In the genomic region with DNA sequence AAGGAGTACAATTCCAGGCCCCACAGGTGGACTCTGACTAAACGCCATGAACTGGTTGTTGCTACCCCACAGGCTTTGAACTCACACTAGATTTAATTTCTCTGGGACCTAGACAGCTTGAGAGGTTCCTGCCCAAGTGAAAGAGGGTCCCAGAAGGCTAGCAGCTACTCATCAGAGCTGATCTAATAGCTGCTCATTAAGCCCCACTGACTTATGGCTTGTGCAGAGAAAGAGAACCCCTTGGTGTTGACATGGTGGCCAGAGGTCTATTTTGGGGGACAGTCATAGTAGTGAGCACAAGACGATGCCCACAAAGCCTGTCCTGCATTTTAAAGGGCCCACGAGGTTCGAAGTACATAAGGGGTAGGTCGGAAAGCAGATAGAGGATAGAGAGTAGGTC, we compare ENCODE assay signal across 8 mouse cellular contexts. TPM values are rescaled to one million over a fixed set of nuclear protein-coding genes. Genes with fewer than 3 reads are reported as not detected.
DNase-seq lines count a peak whose midpoint lies in the region; ATAC-seq and TF ChIP-seq lines count a peak whose summit lies in the region.

No protein-coding gene starts in this region.

- H3K4me2 ChIP-seq in liver, embryonic 11.5 days = peak overlapping the region; percentile 91
- H3K4me2 ChIP-seq in stomach, postnatal 0 days (replicated peaks; ENCODE audit: low read depth) = peak overlapping the region; percentile 90

- no peak for TF ChIP-seq POLR2A in testis, adult 2 months (IDR thresholded peaks at IDR 0.05; ENCODE audit: control insufficient read depth, low read depth, low read length)

- ATAC-seq in erythroblast, adult 5-6 weeks (replicated peaks; ENCODE audit: low FRiP score, poor library complexity, severe bottlenecking) = no peak
- no peak for ATAC-seq in liver, embryonic 11.5 days (replicated peaks; ENCODE audit: low FRiP score)
- ATAC-seq in stomach, postnatal 0 days (ENCODE audit: low FRiP score, low TSS enrichment) = no peak

- no peak for DNase-seq in testis, postnatal 10 days (ENCODE audit: low spot score)
- no peak for DNase-seq in liver, embryonic 11.5 days (ENCODE audit: low spot score)
- DNase-seq in stomach, postnatal 0 days (ENCODE audit: low spot score) = no peak
- no peak for DNase-seq in thymus, postnatal 14 days
- no peak for DNase-seq in gastrocnemius, postnatal 10 days

- H3K27ac ChIP-seq in testis, adult 2 months (ENCODE audit: control insufficient read depth, insufficient read depth, low read depth, low read length) = no peak overlapping the region; the same call in 1 of the 2 replicates
- no peak overlapping the region for H3K27ac ChIP-seq in liver, embryonic 11.5 days (ENCODE audit: low read depth, low read length)
- H3K27ac ChIP-seq in stomach, postnatal 0 days (replicated peaks) = no peak overlapping the region

- peaks cover 43% of the 10 kb centered on the region for H3K36me3 ChIP-seq in erythroblast, embryonic 14.5 days (ENCODE audit: control insufficient read depth)
- H3K36me3 ChIP-seq in testis, adult 2 months (ENCODE audit: control insufficient read depth, insufficient read depth, low read length) = no peaks in the 10 kb centered on the region; the same call in 1 of the 2 replicates
- H3K36me3 ChIP-seq in liver, embryonic 11.5 days (ENCODE audit: control insufficient read depth, insufficient read depth, low read length) = peaks cover 23% of the 10 kb centered on the region
- peaks cover 19% of the 10 kb centered on the region for H3K36me3 ChIP-seq in stomach, postnatal 0 days (ENCODE audit: control insufficient read depth, insufficient read depth, low read length)

- WGBS in liver, embryonic 11.5 days = 5% methylated on average over 5 of the region's 5 CpGs
- WGBS in stomach, postnatal 0 days = 10% methylated on average over 5 of the region's 5 CpGs

- TF ChIP-seq EP300 in stomach, postnatal 0 days (optimal IDR thresholded peaks at IDR 0.05) = no peak

- H3K9me3 ChIP-seq in erythroblast, embryonic 14.5 days (ENCODE audit: control insufficient read depth, low read length) = no peaks in the 10 kb centered on the region
- no peaks in the 10 kb centered on the region for H3K9me3 ChIP-seq in liver, embryonic 11.5 days (ENCODE audit: control insufficient read depth, low read length)
- H3K9me3 ChIP-seq in stomach, postnatal 0 days (ENCODE audit: control insufficient read depth, low read length) = no peaks in the 10 kb centered on the region

- TF ChIP-seq CTCF in testis, adult 2 months (IDR thresholded peaks at IDR 0.05; ENCODE audit: control insufficient read depth, insufficient read depth, insufficient replicate concordance, low read depth, low read length) = no peak
- TF ChIP-seq CTCF in stomach, postnatal 0 days (IDR thresholded peaks at IDR 0.05; ENCODE audit: low read depth) = no peak

- peaks cover 77% of the 10 kb centered on the region for H3K4me1 ChIP-seq in erythroblast, embryonic 14.5 days (ENCODE audit: control insufficient read depth)
- H3K4me1 ChIP-seq in testis, adult 2 months (ENCODE audit: control insufficient read depth, insufficient read depth, low read length) = peaks cover 25% of the 10 kb centered on the region
- H3K4me1 ChIP-seq in liver, embryonic 11.5 days (replicated peaks; ENCODE audit: control insufficient read depth, insufficient read depth, low read length) = peaks cover 45% of the 10 kb centered on the region
- H3K4me1 ChIP-seq in stomach, postnatal 0 days (replicated peaks; ENCODE audit: control insufficient read depth, insufficient read depth) = peaks cover 20% of the 10 kb centered on the region

- no peaks in the 10 kb centered on the region; the same call in 1 of the 2 replicates for H3K27me3 ChIP-seq in erythroblast, embryonic 14.5 days (ENCODE audit: control insufficient read depth)
- H3K27me3 ChIP-seq in testis, adult 2 months (ENCODE audit: control insufficient read depth, insufficient read depth, low read length) = no peaks in the 10 kb centered on the region
- H3K27me3 ChIP-seq in liver, embryonic 11.5 days (replicated peaks; ENCODE audit: control insufficient read depth, insufficient read depth, low read length) = no peaks in the 10 kb centered on the region
- no peaks in the 10 kb centered on the region for H3K27me3 ChIP-seq in stomach, postnatal 0 days (ENCODE audit: control insufficient read depth, insufficient read depth, low read length)

- H3K9ac ChIP-seq in liver, embryonic 11.5 days (ENCODE audit: low read depth, low read length) = peak overlapping the region; percentile 85
- H3K9ac ChIP-seq in stomach, postnatal 0 days (ENCODE audit: low read length) = peak overlapping the region; percentile 88

- peak overlapping the region; percentile 95 for H3K4me3 ChIP-seq in erythroblast, embryonic 14.5 days (replicated peaks)
- peak overlapping the region; percentile 92 for H3K4me3 ChIP-seq in testis, adult 2 months (ENCODE audit: control insufficient read depth, low read depth, low read length)
- H3K4me3 ChIP-seq in liver, embryonic 11.5 days (ENCODE audit: low read depth, low read length) = peak overlapping the region; percentile 88
- H3K4me3 ChIP-seq in stomach, postnatal 0 days (ENCODE audit: low read depth, low read length) = peak overlapping the region; percentile 80

RNA-seq across cellular contexts. Expression of a gene that starts 0.8 kb away (rescaled TPM):
- polyA plus RNA-seq in erythroblast, embryonic 14.5 days (2012) = 15.4 and 17.1 TPM in 2 replicates
- total RNA-seq in erythroblast, adult 5-6 weeks (2015; ENCODE audit: low replicate concordance) = 7.3 and 10.0 TPM in 2 replicates
- total RNA-seq in erythroblast, adult 5-6 weeks (2017; ENCODE audit: low replicate concordance) = 5.4 and 9.5 TPM in 2 replicates
- polyA plus RNA-seq in testis, adult 2 months (2012; rRNA removed) = 20.8 and 21.1 TPM in 2 replicates
- 95.3 and 104 TPM in 2 replicates for polyA plus RNA-seq in liver, embryonic 11.5 days (2014; fragmentation: Nextera tagmentation; extraction: Ambion mirVana)
- 53.4 and 60.2 TPM in 2 replicates for polyA plus RNA-seq in stomach, postnatal 0 days (2015; fragmentation: Nextera tagmentation; extraction: Ambion mirVana)
- total RNA-seq in gastrocnemius, postnatal 10 days (2021) = 10 to 100 TPM; 43.4 to 49.0 TPM

RNA-seq across cellular contexts. Expression of a gene that starts 0.9 kb away (rescaled TPM):
- polyA plus RNA-seq in erythroblast, embryonic 14.5 days (2012) = 0.31 and 0.46 TPM in 2 replicates
- 0.58 and 1.7 TPM in 2 replicates for total RNA-seq in erythroblast, adult 5-6 weeks (2015; ENCODE audit: low replicate concordance)
- total RNA-seq in erythroblast, adult 5-6 weeks (2017; ENCODE audit: low replicate concordance) = 2.2 and 7.7 TPM in 2 replicates
- 14.6 and 15.5 TPM in 2 replicates for polyA plus RNA-seq in testis, adult 2 months (2012; rRNA removed)
- 77.9 and 78.2 TPM in 2 replicates for polyA plus RNA-seq in liver, embryonic 11.5 days (2014; fragmentation: Nextera tagmentation; extraction: Ambion mirVana)
- polyA plus RNA-seq in stomach, postnatal 0 days (2015; fragmentation: Nextera tagmentation; extraction: Ambion mirVana) = 56.9 and 58.7 TPM in 2 replicates
- total RNA-seq in gastrocnemius, postnatal 10 days (2021) = 10 to 100 TPM; 18.6 to 21.0 TPM

RNA-seq across cellular contexts. Expression of a gene that starts 7.0 kb away (rescaled TPM):
- polyA plus RNA-seq in erythroblast, embryonic 14.5 days (2012) = 1.0 and 1.1 TPM in 2 replicates
- total RNA-seq in erythroblast, adult 5-6 weeks (2015; ENCODE audit: low replicate concordance) = 5.2 TPM in 1 of 2 replicates, not detected in the other
- 9.5 and 11.0 TPM in 2 replicates for total RNA-seq in erythroblast, adult 5-6 weeks (2017; ENCODE audit: low replicate concordance)
- 102 and 104 TPM in 2 replicates for polyA plus RNA-seq in testis, adult 2 months (2012; rRNA removed)
- polyA plus RNA-seq in liver, embryonic 11.5 days (2014; fragmentation: Nextera tagmentation; extraction: Ambion mirVana) = 20.6 and 22.3 TPM in 2 replicates
- 22.6 and 27.5 TPM in 2 replicates for polyA plus RNA-seq in stomach, postnatal 0 days (2015; fragmentation: Nextera tagmentation; extraction: Ambion mirVana)
- 10 to 100 TPM; 77.7 to 88.5 TPM for total RNA-seq in gastrocnemius, postnatal 10 days (2021)

RNA-seq across cellular contexts. Expression of a gene that starts 13.3 kb away (rescaled TPM):
- polyA plus RNA-seq in erythroblast, embryonic 14.5 days (2012) = 0.06 and 0.12 TPM in 2 replicates
- total RNA-seq in erythroblast, adult 5-6 weeks (2015; ENCODE audit: low replicate concordance) = 0.77 TPM in 1 of 2 replicates, not detected in the other
- 3.2 TPM in 1 of 2 replicates, not detected in the other for total RNA-seq in erythroblast, adult 5-6 weeks (2017; ENCODE audit: low replicate concordance)
- polyA plus RNA-seq in testis, adult 2 months (2012; rRNA removed) = 2.1 and 2.4 TPM in 2 replicates
- 4.3 and 7.2 TPM in 2 replicates for polyA plus RNA-seq in liver, embryonic 11.5 days (2014; fragmentation: Nextera tagmentation; extraction: Ambion mirVana)
- 20.8 and 23.5 TPM in 2 replicates for polyA plus RNA-seq in stomach, postnatal 0 days (2015; fragmentation: Nextera tagmentation; extraction: Ambion mirVana)
- 1 to 10 TPM; 8.6 to 9.9 TPM for total RNA-seq in gastrocnemius, postnatal 10 days (2021)

RNA-seq across cellular contexts. Expression of a gene that starts 19.2 kb away (rescaled TPM):
- 3.0 and 3.4 TPM in 2 replicates for polyA plus RNA-seq in erythroblast, embryonic 14.5 days (2012)
- 10.0 and 11.3 TPM in 2 replicates for total RNA-seq in erythroblast, adult 5-6 weeks (2015; ENCODE audit: low replicate concordance)
- 5.9 and 6.0 TPM in 2 replicates for total RNA-seq in erythroblast, adult 5-6 weeks (2017; ENCODE audit: low replicate concordance)
- 379 and 436 TPM in 2 replicates for polyA plus RNA-seq in testis, adult 2 months (2012; rRNA removed)
- 23.4 and 23.7 TPM in 2 replicates for polyA plus RNA-seq in liver, embryonic 11.5 days (2014; fragmentation: Nextera tagmentation; extraction: Ambion mirVana)
- polyA plus RNA-seq in stomach, postnatal 0 days (2015; fragmentation: Nextera tagmentation; extraction: Ambion mirVana) = 82.1 and 88.0 TPM in 2 replicates
- 100 to 1,000 TPM; 119 to 151 TPM for total RNA-seq in gastrocnemius, postnatal 10 days (2021)

Comparison
In these comparisons a context has a peak if more than half of its experiments do, and no peak if none do; other contexts are left out.
1. RNA of a gene that starts 0.9 kb away (polyA plus RNA-seq): 77.9 to 78.2 TPM in liver, embryonic 11.5 days, 56.9 to 58.7 TPM in stomach, postnatal 0 days and 14.6 to 15.5 TPM in testis, adult 2 months; 0.31 to 0.46 TPM in erythroblast, embryonic 14.5 days; every median in the first group is over 10 times any median in the second.
2. RNA of a gene that starts 7.0 kb away (polyA plus RNA-seq): 102 to 104 TPM in testis, adult 2 months, 22.6 to 27.5 TPM in stomach, postnatal 0 days and 20.6 to 22.3 TPM in liver, embryonic 11.5 days; 1.0 to 1.1 TPM in erythroblast, embryonic 14.5 days; every median in the first group is over 10 times any median in the second.
3. Peak in every context shown above with its lines, with median percentiles within 50 percentile points of each other: H3K4me3 ChIP-seq.